ENCODE assay signal across 8 mouse cellular contexts in the genomic region with DNA sequence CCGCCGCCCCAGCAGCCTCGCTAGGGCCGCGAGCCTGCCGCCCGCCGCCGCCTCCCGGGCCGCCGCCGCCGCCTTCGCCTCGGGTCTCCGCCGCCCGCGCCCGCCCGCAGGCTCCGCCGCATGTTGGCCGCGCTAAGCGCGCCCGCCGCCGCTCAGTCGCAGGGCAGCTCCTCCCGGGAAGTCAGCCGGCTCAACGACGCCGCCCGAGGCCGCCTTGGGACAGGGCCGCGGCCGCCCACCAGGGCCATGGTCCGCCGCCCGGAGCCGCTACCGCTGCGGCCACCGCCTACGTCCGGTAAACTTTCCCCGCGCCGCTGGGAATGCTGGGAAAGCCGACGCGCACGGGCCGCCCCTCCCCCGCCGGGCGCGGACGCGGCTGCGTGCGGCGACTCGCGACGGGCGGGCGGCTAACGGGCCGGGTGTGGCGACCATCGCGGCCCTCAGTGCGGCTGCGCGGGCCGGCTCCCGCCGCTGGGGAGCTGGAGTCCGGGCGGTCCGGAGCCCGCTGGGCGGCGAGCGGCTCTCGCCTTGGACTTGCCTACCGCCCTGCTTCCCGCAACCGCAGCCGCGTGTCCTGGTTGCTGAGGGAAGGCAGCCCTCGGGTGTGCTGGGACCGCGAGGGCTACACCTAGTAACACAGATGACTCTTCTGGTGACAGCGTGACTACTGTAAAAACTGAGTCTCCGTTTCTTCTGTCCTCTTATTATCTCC. TPM values are rescaled to one million over a fixed set of nuclear protein-coding genes. Genes with fewer than 3 reads are reported as not detected.
DNase-seq lines count a peak whose midpoint lies in the region; ATAC-seq and TF ChIP-seq lines count a peak whose summit lies in the region.

A gene (minus strand): TSS at position 217 of the 712 bp plus-strand sequence.

- peak within 1 kb of the TSS; percentile 92 for H3K27ac ChIP-seq in embryonic facial prominence, embryonic 13.5 days
- H3K27ac ChIP-seq in kidney, adult 2 months (ENCODE audit: insufficient read depth, low read depth, low read length) = peak within 1 kb of the TSS; percentile 84
- peak within 1 kb of the TSS; percentile 89 for H3K27ac ChIP-seq in limb, embryonic 11.5 days (replicated peaks; ENCODE audit: low read depth, low read length)
- H3K27ac ChIP-seq in midbrain, embryonic 13.5 days = peak within 1 kb of the TSS; percentile 87
- H3K27ac ChIP-seq in small intestine, adult 2 months (ENCODE audit: insufficient read depth, low read depth, low read length) = peak within 1 kb of the TSS; percentile 65

- H3K36me3 ChIP-seq in embryonic facial prominence, embryonic 13.5 days = peaks cover 25% of the 10 kb centered on the region
- peaks cover 2% of the 10 kb centered on the region; the same call in 1 of the 2 replicates for H3K36me3 ChIP-seq in kidney, adult 2 months (ENCODE audit: control insufficient read depth, insufficient read depth, low read length)
- H3K36me3 ChIP-seq in limb, embryonic 11.5 days (ENCODE audit: control insufficient read depth, insufficient read depth, low read length) = peaks cover 3% of the 10 kb centered on the region; the same call in 1 of the 2 replicates
- H3K36me3 ChIP-seq in midbrain, embryonic 13.5 days = peaks cover 24% of the 10 kb centered on the region
- peaks cover 17% of the 10 kb centered on the region for H3K36me3 ChIP-seq in small intestine, adult 2 months (ENCODE audit: control insufficient read depth, insufficient read depth, low read length)

- no peak for TF ChIP-seq CTCF in kidney, adult 2 months (conservative IDR thresholded peaks at IDR 0.05; ENCODE audit: insufficient read depth, insufficient read length, low read depth, low read length)
- TF ChIP-seq CTCF in small intestine, adult 2 months (IDR thresholded peaks at IDR 0.05; ENCODE audit: extremely low read depth, insufficient read length, insufficient replicate concordance, low read depth, low read length) = no peak

- H3K4me3 ChIP-seq in embryonic facial prominence, embryonic 13.5 days = peak within 1 kb of the TSS; percentile 89
- H3K4me3 ChIP-seq in kidney, adult 2 months (ENCODE audit: insufficient read depth, low read depth, low read length) = peak within 1 kb of the TSS; percentile 97
- peak within 1 kb of the TSS; percentile 84 for H3K4me3 ChIP-seq in limb, embryonic 11.5 days (ENCODE audit: low read depth, low read length)
- H3K4me3 ChIP-seq in midbrain, embryonic 13.5 days (replicated peaks) = peak within 1 kb of the TSS; percentile 94
- H3K4me3 ChIP-seq in small intestine, adult 2 months (ENCODE audit: low read depth, low read length) = peak within 1 kb of the TSS; percentile 97

- no peaks in the 10 kb centered on the region for H3K9me3 ChIP-seq in embryonic facial prominence, embryonic 13.5 days
- no peaks in the 10 kb centered on the region for H3K9me3 ChIP-seq in limb, embryonic 11.5 days (ENCODE audit: control insufficient read depth, low read length)
- no peaks in the 10 kb centered on the region for H3K9me3 ChIP-seq in midbrain, embryonic 13.5 days

- peak within 1 kb of the TSS; percentile 71 for H3K4me2 ChIP-seq in embryonic facial prominence, embryonic 13.5 days
- H3K4me2 ChIP-seq in limb, embryonic 11.5 days (ENCODE audit: low read depth, severe bottlenecking) = peak within 1 kb of the TSS; percentile 68
- H3K4me2 ChIP-seq in midbrain, embryonic 13.5 days (replicated peaks) = peak within 1 kb of the TSS; percentile 77

- WGBS in embryonic facial prominence, embryonic 13.5 days = under 1% methylated on average over 87 of the region's 102 CpGs
- under 1% methylated on average over 102 of the region's 102 CpGs for WGBS in kidney, adult 2 months
- under 1% methylated on average over 82 of the region's 102 CpGs for WGBS in limb, embryonic 11.5 days
- under 1% methylated on average over 99 of the region's 102 CpGs for WGBS in midbrain, embryonic 13.5 days
- WGBS in small intestine, adult 2 months = 1% methylated on average over 102 of the region's 102 CpGs

- no peaks in the 10 kb centered on the region for H3K27me3 ChIP-seq in embryonic facial prominence, embryonic 13.5 days
- H3K27me3 ChIP-seq in kidney, adult 2 months (replicated peaks; ENCODE audit: control insufficient read depth, insufficient read depth, low read length) = no peaks in the 10 kb centered on the region
- no peaks in the 10 kb centered on the region for H3K27me3 ChIP-seq in limb, embryonic 11.5 days (ENCODE audit: control insufficient read depth, insufficient read depth, low read length)
- H3K27me3 ChIP-seq in midbrain, embryonic 13.5 days = no peaks in the 10 kb centered on the region
- H3K27me3 ChIP-seq in small intestine, adult 2 months (ENCODE audit: control insufficient read depth, insufficient read depth, low read length) = no peaks in the 10 kb centered on the region

- H3K4me1 ChIP-seq in embryonic facial prominence, embryonic 13.5 days = peaks cover 14% of the 10 kb centered on the region
- no peaks in the 10 kb centered on the region for H3K4me1 ChIP-seq in kidney, adult 2 months (ENCODE audit: control insufficient read depth, insufficient read depth, low read length)
- no peaks in the 10 kb centered on the region for H3K4me1 ChIP-seq in limb, embryonic 11.5 days (ENCODE audit: control insufficient read depth, insufficient read depth, low read length)
- H3K4me1 ChIP-seq in midbrain, embryonic 13.5 days (replicated peaks) = peaks cover 22% of the 10 kb centered on the region
- peaks cover 1% of the 10 kb centered on the region; the same call in 1 of the 2 replicates for H3K4me1 ChIP-seq in small intestine, adult 2 months (ENCODE audit: control insufficient read depth, insufficient read depth, insufficient read length, low read length)

- ATAC-seq in embryonic facial prominence, embryonic 13.5 days (ENCODE audit: insufficient number of reproducible peaks, insufficient read depth, low FRiP score, low TSS enrichment, low read depth) = peak; percentile 87
- peak; percentile 87 for ATAC-seq in limb, embryonic 11.5 days (ENCODE audit: insufficient number of reproducible peaks, low FRiP score, low TSS enrichment, low read depth)
- ATAC-seq in midbrain, embryonic 13.5 days = peak; percentile 96

- peak; percentile 5 for TF ChIP-seq POLR2A in kidney, adult 2 months (IDR thresholded peaks at IDR 0.05; ENCODE audit: low read depth, low read length)
- peak; percentile 67; the same call in 1 of the 2 replicates for TF ChIP-seq POLR2A in small intestine, adult 2 months (IDR thresholded peaks at IDR 0.05; ENCODE audit: low read depth, low read length)

- DNase-seq in 3T3-L1 (ENCODE audit: low read depth, low spot score) = peak; percentile 69
- peak; percentile 71 to 75 for DNase-seq in adrenal gland, postnatal 4 days (ENCODE audit: low spot score in 2 of 2)
- peak; percentile 92 to 95 for DNase-seq in heart, adult 18-20 months
- DNase-seq in kidney, adult 2 months = peak; percentile 94
- peak; percentile 86 for DNase-seq in limb, embryonic 11.5 days (ENCODE audit: low spot score)

- H3K9ac ChIP-seq in embryonic facial prominence, embryonic 13.5 days = peak within 1 kb of the TSS; percentile 96
- peak within 1 kb of the TSS; percentile 96 for H3K9ac ChIP-seq in limb, embryonic 11.5 days (ENCODE audit: low read length)
- peak within 1 kb of the TSS; percentile 93 for H3K9ac ChIP-seq in midbrain, embryonic 13.5 days (replicated peaks)

RNA-seq across cellular contexts. Expression of the gene that starts here (rescaled TPM):
- 10 to 100 TPM; 47.6 to 50.0 TPM for total RNA-seq in adrenal gland, postnatal 4 days (2021)
- polyA plus RNA-seq in embryonic facial prominence, embryonic 13.5 days (2015; fragmentation: Nextera tagmentation; extraction: Ambion mirVana) = 4.4 and 8.7 TPM in 2 replicates
- 10 to 100 TPM; 22.3 to 23.2 TPM for total RNA-seq in heart, adult 18-20 months (2021)
- polyA plus RNA-seq in kidney, adult 2 months (2012; rRNA removed) = 18.8 and 22.6 TPM in 2 replicates
- polyA plus RNA-seq in limb, embryonic 11.5 days (2014; fragmentation: Nextera tagmentation; extraction: Ambion mirVana) = 12.7 and 13.1 TPM in 2 replicates
- polyA plus RNA-seq in midbrain, embryonic 13.5 days (2015; fragmentation: Nextera tagmentation; extraction: Ambion mirVana) = 1.5 and 2.8 TPM in 2 replicates
- 2.3 and 4.7 TPM in 2 replicates for polyA plus RNA-seq in small intestine, adult 2 months (2012; rRNA removed)

Comparison
In these comparisons a context has a peak if more than half of its experiments do, and no peak if none do; other contexts are left out.
1. Peak in every context shown above with its lines: DNase-seq, ATAC-seq, H3K4me3 ChIP-seq and H3K27ac ChIP-seq.